12 mouse cellular contexts compared by ENCODE assay signal in genomic region chr7:36934792-36935555, GRCm38 (mm10).
DNase-seq lines count a peak whose midpoint lies in the region; ATAC-seq and TF ChIP-seq lines count a peak whose summit lies in the region.
"Had no signal": no experiment of that assay in that cellular context is flagged by ENCODE, and none has a peak within 500 bp of the region (broad histone marks: within the 10 kb centered on the region; RNA-seq: fewer than 3 reads in every experiment).

No protein-coding gene starts in this region.

- no peaks in the 10 kb centered on the region for H3K27me3 ChIP-seq in forebrain, postnatal 0 days (ENCODE audit: insufficient read depth, low read length)
- H3K27me3 ChIP-seq in forebrain, embryonic 10.5 days (ENCODE audit: poor library complexity, severe bottlenecking): no peaks in the 10 kb centered on the region
- H3K27me3 ChIP-seq: midbrain, embryonic 12.5 days had no signal

- no peaks in the 10 kb centered on the region for H3K9me3 ChIP-seq in forebrain, postnatal 0 days (ENCODE audit: low read length)
- H3K9me3 ChIP-seq in forebrain, embryonic 10.5 days: no peaks in the 10 kb centered on the region
- H3K9me3 ChIP-seq: midbrain, embryonic 12.5 days had no signal

- no peak overlapping the region for H3K4me2 ChIP-seq in forebrain, postnatal 0 days (ENCODE audit: low read depth)
- H3K4me2 ChIP-seq: midbrain, embryonic 12.5 days had no signal

- 73% methylated on average over 21 of the region's 21 CpGs for WGBS in forebrain, postnatal 0 days
- WGBS in forebrain, embryonic 10.5 days: 90% methylated on average over 21 of the region's 21 CpGs

- no peaks in the 10 kb centered on the region for H3K36me3 ChIP-seq in forebrain, postnatal 0 days (ENCODE audit: insufficient read depth)
- H3K36me3 ChIP-seq in forebrain, embryonic 10.5 days (replicated peaks): no peaks in the 10 kb centered on the region
- H3K36me3 ChIP-seq: midbrain, embryonic 12.5 days had no signal

- H3K4me1 ChIP-seq in forebrain, postnatal 0 days (ENCODE audit: insufficient read depth): no peaks in the 10 kb centered on the region
- peaks cover 17% of the 10 kb centered on the region for H3K4me1 ChIP-seq in forebrain, embryonic 10.5 days
- H3K4me1 ChIP-seq: midbrain, embryonic 12.5 days had no signal

- TF ChIP-seq CTCF in forebrain, postnatal 0 days (IDR thresholded peaks at IDR 0.05; ENCODE audit: low read depth): no peak

- no peak overlapping the region for H3K4me3 ChIP-seq in forebrain, postnatal 0 days (ENCODE audit: low read depth, low read length)
- H3K4me3 ChIP-seq in forebrain, embryonic 10.5 days: no peak overlapping the region
- H3K4me3 ChIP-seq: midbrain, embryonic 12.5 days had no signal

- no peak for DNase-seq in forebrain, postnatal 0 days
- DNase-seq in forebrain, embryonic 10.5 days (ENCODE audit: extremely low spot score, low spot score): no peak
- peak; percentile 21 for DNase-seq in ZHBTc4 (ENCODE audit: low read depth, low spot score)
- peak; percentile 47 to 76 for DNase-seq in layer of hippocampus, adult 18-20 months (ENCODE audit: low spot score in 2 of 2)
- DNase-seq in lung, postnatal 36 days: peak; percentile 2
- DNase-seq in cerebellum, postnatal 25 days: no peak
- no peak for DNase-seq in cerebellum, postnatal 14 days
- DNase-seq in thymus, postnatal 0 days (ENCODE audit: low spot score): no peak
- DNase-seq: heart, postnatal 36 days had no signal

- ATAC-seq in forebrain, postnatal 0 days: peak; percentile 42; the same call in 1 of the 2 replicates
- ATAC-seq: forebrain, embryonic 14.5 days; Patski had no signal

- H3K9ac ChIP-seq in forebrain, postnatal 0 days: no peak overlapping the region
- H3K9ac ChIP-seq: midbrain, embryonic 12.5 days had no signal

- no peak overlapping the region for H3K27ac ChIP-seq in forebrain, postnatal 0 days (ENCODE audit: low read depth, low read length)
- no peak overlapping the region for H3K27ac ChIP-seq in forebrain, embryonic 10.5 days
- H3K27ac ChIP-seq: midbrain, embryonic 12.5 days had no signal

Comparison
In these comparisons a context has a peak if more than half of its experiments do, and no peak if none do; other contexts are left out.
1. DNase-seq: peak in ZHBTc4 (single experiment), layer of hippocampus, adult 18-20 months (2 of 2) and lung, postnatal 36 days (single experiment); none in forebrain, postnatal 0 days (single experiment), forebrain, embryonic 10.5 days (single experiment), cerebellum, postnatal 25 days (0 of 2), cerebellum, postnatal 14 days (0 of 2) and thymus, postnatal 0 days (single experiment).